Mouse (Mus musculus): ENCODE measurements around the gene Fas.

Gene Fas

GRCm38 (mm10) chr19:34254101-34254879 lies 36.2 kb upstream of the Fas start:
- TF ChIP-seq POU5F1 (IDR thresholded peaks at IDR 0.05; ENCODE audit: borderline replicate concordance, low read length) = no peak
- TF ChIP-seq NANOG (IDR thresholded peaks at IDR 0.05; ENCODE audit: borderline replicate concordance, low read length) = no peak
- TF ChIP-seq CTCF (conservative IDR thresholded peaks at IDR 0.05; ENCODE audit: low read length) = no peak
- Histone ChIP-seq H3K36me3 (ENCODE audit: insufficient read depth, low read length) (no peaks in the 10 kb centered on the region), H3K27me3 (ENCODE audit: insufficient read depth, low read length) (no peaks in the 10 kb centered on the region), H3K9me3 (ENCODE audit: low read length) (no peaks in the 10 kb centered on the region), H3K4me3 (replicated peaks; ENCODE audit: low read length) (no peak overlapping the region), H3K4me1 (replicated peaks; ENCODE audit: low read depth, low read length) (peaks cover 6% of the 10 kb centered on the region; the same call in 1 of the 2 replicates)

GRCm38 (mm10) chr19:34254880-34255681 lies 35.4 kb upstream of the Fas start, which contains the start of gene Acta2:
TSS of gene Acta2 (minus strand) at chr19:34255590.
- Histone ChIP-seq H3K36me3 (ENCODE audit: insufficient read depth, low read length) (no peaks in the 10 kb centered on the region), H3K4me3 (replicated peaks; ENCODE audit: low read length) (no peak within 1 kb of the TSS), H3K9me3 (ENCODE audit: low read length) (no peaks in the 10 kb centered on the region), H3K27me3 (ENCODE audit: insufficient read depth, low read length) (no peaks in the 10 kb centered on the region), H3K4me1 (replicated peaks; ENCODE audit: low read depth, low read length) (peaks cover 6% of the 10 kb centered on the region; the same call in 1 of the 2 replicates)
- TF ChIP-seq NANOG (IDR thresholded peaks at IDR 0.05; ENCODE audit: borderline replicate concordance, low read length) = no peak
- TF ChIP-seq CTCF (conservative IDR thresholded peaks at IDR 0.05; ENCODE audit: low read length) = no peak
- no peak for TF ChIP-seq POU5F1 (IDR thresholded peaks at IDR 0.05; ENCODE audit: borderline replicate concordance, low read length)

GRCm38 (mm10) chr19:34256149-34256548 lies 34.3 kb upstream of the Fas start:
- no peak for TF ChIP-seq CTCF (conservative IDR thresholded peaks at IDR 0.05; ENCODE audit: low read length)
- no peak for TF ChIP-seq POU5F1 (IDR thresholded peaks at IDR 0.05; ENCODE audit: borderline replicate concordance, low read length)
- no peak for TF ChIP-seq NANOG (IDR thresholded peaks at IDR 0.05; ENCODE audit: borderline replicate concordance, low read length)
- no peak overlapping the region for H3K4me3 ChIP-seq (replicated peaks; ENCODE audit: low read length)
- H3K4me1 ChIP-seq (replicated peaks; ENCODE audit: low read depth, low read length) = peaks cover 6% of the 10 kb centered on the region; the same call in 1 of the 2 replicates
- no peaks in the 10 kb centered on the region for H3K36me3 ChIP-seq (ENCODE audit: insufficient read depth, low read length)
- H3K27me3 ChIP-seq (ENCODE audit: insufficient read depth, low read length) = no peaks in the 10 kb centered on the region
- no peaks in the 10 kb centered on the region for H3K9me3 ChIP-seq (ENCODE audit: low read length)

- no peaks in the 10 kb centered on the region for H3K27me3 ChIP-seq (ENCODE audit: insufficient read depth, low read length)
- TF ChIP-seq NANOG (IDR thresholded peaks at IDR 0.05; ENCODE audit: borderline replicate concordance, low read length) (no peak), POU5F1 (IDR thresholded peaks at IDR 0.05; ENCODE audit: borderline replicate concordance, low read length) (no peak), CTCF (conservative IDR thresholded peaks at IDR 0.05; ENCODE audit: low read length) (no peak)
- H3K4me1 ChIP-seq (replicated peaks; ENCODE audit: low read depth, low read length) = peaks cover 6% of the 10 kb centered on the region; the same call in 1 of the 2 replicates
- no peaks in the 10 kb centered on the region for H3K36me3 ChIP-seq (ENCODE audit: insufficient read depth, low read length)
- H3K9me3 ChIP-seq (ENCODE audit: low read length) = no peaks in the 10 kb centered on the region
- H3K4me3 ChIP-seq (replicated peaks; ENCODE audit: low read length) = no peak overlapping the region
These were observed 33.5 kb upstream of the Fas start for GRCm38 (mm10) chr19:34256936-34257335.

- H3K4me3 ChIP-seq (replicated peaks; ENCODE audit: low read length) = no peak overlapping the region
- no peaks in the 10 kb centered on the region for H3K9me3 ChIP-seq (ENCODE audit: low read length)
- no peaks in the 10 kb centered on the region for H3K27me3 ChIP-seq (ENCODE audit: insufficient read depth, low read length)
- no peaks in the 10 kb centered on the region for H3K36me3 ChIP-seq (ENCODE audit: insufficient read depth, low read length)
- H3K4me1 ChIP-seq (replicated peaks; ENCODE audit: low read depth, low read length) = no peaks in the 10 kb centered on the region
- TF ChIP-seq POU5F1 (IDR thresholded peaks at IDR 0.05; ENCODE audit: borderline replicate concordance, low read length) (no peak), NANOG (IDR thresholded peaks at IDR 0.05; ENCODE audit: borderline replicate concordance, low read length) (no peak), CTCF (conservative IDR thresholded peaks at IDR 0.05; ENCODE audit: low read length) (no peak)
These were observed 28.0 kb upstream of the Fas start for GRCm38 (mm10) chr19:34262273-34262974.

- no peak overlapping the region for H3K4me3 ChIP-seq (replicated peaks; ENCODE audit: low read length)
- no peaks in the 10 kb centered on the region for H3K36me3 ChIP-seq (ENCODE audit: insufficient read depth, low read length)
- H3K27me3 ChIP-seq (ENCODE audit: insufficient read depth, low read length) = no peaks in the 10 kb centered on the region
- no peaks in the 10 kb centered on the region for H3K9me3 ChIP-seq (ENCODE audit: low read length)
- no peaks in the 10 kb centered on the region for H3K4me1 ChIP-seq (replicated peaks; ENCODE audit: low read depth, low read length)
- TF ChIP-seq NANOG (IDR thresholded peaks at IDR 0.05; ENCODE audit: borderline replicate concordance, low read length) = no peak
These were observed 24.8 kb upstream of the Fas start for GRCm38 (mm10) chr19:34265604-34266193.

GRCm38 (mm10) chr19:34268991-34269390 lies 21.5 kb upstream of the Fas start:
- Histone ChIP-seq H3K9me3 (ENCODE audit: low read length) (no peaks in the 10 kb centered on the region), H3K27me3 (ENCODE audit: insufficient read depth, low read length) (no peaks in the 10 kb centered on the region), H3K4me1 (replicated peaks; ENCODE audit: low read depth, low read length) (no peaks in the 10 kb centered on the region), H3K4me3 (replicated peaks; ENCODE audit: low read length) (no peak overlapping the region), H3K36me3 (ENCODE audit: insufficient read depth, low read length) (no peaks in the 10 kb centered on the region)
- TF ChIP-seq POU5F1 (IDR thresholded peaks at IDR 0.05; ENCODE audit: borderline replicate concordance, low read length) (no peak), NANOG (IDR thresholded peaks at IDR 0.05; ENCODE audit: borderline replicate concordance, low read length) (no peak), CTCF (conservative IDR thresholded peaks at IDR 0.05; ENCODE audit: low read length) (no peak)

All from E14TG2a.4 (cell line).